Mouse (Mus musculus): ENCODE results near the gene Apip. TPM values are rescaled to one million over a fixed set of nuclear protein-coding genes. Genes with fewer than 3 reads are reported as not detected.

The Apip gene
- 10 to 100 TPM; 25.4 to 41.1 (median 26.0) TPM for polyA plus RNA-seq (2017; shearing (Covaris generic))

DNA sequence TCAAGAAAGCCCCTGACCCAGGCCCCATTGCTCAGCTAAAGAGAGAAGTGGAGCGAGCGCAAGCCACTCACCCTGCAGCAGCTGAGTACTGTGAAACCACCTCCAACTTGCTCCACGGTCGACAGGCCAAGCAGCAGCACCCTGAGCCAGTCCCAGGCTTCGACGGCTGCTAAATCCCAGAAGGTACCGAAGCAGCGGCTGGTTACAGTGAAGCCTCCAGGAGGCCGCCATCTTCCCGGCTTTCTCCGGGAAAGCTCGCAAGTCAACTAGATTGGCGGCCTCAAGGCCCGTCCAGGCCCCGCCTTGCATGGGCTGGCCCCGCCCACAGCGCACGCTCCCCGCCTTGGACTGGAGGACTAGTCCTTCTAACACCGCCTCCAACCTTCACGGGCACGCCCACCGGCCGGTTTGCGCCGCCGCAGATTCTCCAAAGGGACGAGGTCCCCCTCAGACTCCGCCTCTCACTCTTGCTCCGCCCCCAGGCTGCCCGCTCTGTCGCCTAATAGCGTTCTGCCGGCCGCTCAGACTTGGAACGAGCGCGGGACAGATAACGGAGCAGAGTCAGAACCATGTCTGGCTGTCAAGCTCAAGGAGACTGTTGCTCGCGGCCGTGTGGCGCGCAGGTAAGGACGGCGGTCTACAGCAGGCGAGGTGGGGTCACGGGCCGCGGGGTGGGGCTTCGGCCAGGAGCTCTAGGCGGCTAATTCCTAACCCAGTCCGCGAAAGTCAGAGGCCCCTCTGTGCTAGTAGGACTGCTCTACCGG lies at the start of gene Apip, which contains the start of gene Pdhx:
Gene Apip (plus strand): TSS at position 457 of the 764 bp plus-strand sequence.
Gene Pdhx (minus strand): TSS at position 295 of the 764 bp plus-strand sequence.
- peak; percentile 98 for ATAC-seq

DNA sequence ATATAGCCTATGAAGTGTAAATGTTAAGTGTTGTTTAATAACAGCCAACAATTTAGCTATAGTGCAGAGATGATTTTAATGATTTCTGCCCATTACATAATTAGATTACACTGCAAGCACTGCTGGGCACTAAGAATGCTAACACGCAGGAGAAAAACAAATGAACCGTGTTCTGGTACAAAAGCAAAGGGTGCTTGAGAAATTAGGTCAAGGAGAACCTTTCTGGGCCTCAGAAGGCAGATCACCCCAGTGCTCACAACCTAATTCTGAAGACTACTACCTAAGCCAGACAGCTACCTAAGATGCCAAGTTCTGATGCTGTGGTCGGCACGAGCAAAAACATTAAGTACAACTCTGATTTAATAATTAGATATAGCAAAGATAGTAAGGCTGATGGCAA lies 35.6 kb upstream of the Apip start:
- ATAC-seq = no peak

DNA sequence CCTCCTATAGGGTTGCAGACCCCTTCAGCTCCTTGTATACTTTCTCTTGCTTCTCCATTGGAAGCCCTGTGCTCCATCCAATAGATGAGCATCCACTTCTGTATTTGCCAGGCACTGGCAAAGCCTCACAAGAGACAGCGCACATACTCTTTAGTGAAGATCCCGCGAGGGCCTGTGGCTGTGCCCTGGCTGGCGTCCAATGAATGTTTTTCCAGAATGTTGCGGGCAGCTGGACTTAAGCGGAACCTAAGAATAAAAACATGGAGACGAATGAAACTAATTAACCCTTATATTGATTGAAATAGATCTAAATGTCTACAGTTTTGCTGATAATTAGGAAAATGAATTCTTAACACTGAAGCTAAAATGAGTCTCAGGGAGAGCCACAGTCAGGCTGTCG lies 32.6 kb upstream of the Apip start:
- ATAC-seq = no peak

DNA sequence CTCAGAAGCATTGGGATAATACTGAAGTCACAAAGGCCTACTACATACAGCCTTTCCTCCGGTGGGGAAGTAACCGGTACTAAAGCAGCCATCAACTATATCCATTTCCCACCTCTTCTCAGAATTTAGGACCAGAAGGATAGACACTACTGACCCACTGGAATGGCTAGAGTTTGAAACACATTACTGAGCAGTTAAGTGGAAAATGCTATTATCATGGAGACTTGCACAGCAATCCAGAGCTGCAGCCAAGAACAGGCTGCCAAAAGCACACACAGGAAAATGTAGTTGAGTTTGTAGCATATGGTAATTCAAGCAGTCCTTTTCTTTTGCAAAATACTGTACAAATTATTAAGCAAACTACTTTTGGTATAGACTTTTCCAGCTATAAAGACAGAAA lies 28.2 kb upstream of the Apip start:
- ATAC-seq = no peak

DNA sequence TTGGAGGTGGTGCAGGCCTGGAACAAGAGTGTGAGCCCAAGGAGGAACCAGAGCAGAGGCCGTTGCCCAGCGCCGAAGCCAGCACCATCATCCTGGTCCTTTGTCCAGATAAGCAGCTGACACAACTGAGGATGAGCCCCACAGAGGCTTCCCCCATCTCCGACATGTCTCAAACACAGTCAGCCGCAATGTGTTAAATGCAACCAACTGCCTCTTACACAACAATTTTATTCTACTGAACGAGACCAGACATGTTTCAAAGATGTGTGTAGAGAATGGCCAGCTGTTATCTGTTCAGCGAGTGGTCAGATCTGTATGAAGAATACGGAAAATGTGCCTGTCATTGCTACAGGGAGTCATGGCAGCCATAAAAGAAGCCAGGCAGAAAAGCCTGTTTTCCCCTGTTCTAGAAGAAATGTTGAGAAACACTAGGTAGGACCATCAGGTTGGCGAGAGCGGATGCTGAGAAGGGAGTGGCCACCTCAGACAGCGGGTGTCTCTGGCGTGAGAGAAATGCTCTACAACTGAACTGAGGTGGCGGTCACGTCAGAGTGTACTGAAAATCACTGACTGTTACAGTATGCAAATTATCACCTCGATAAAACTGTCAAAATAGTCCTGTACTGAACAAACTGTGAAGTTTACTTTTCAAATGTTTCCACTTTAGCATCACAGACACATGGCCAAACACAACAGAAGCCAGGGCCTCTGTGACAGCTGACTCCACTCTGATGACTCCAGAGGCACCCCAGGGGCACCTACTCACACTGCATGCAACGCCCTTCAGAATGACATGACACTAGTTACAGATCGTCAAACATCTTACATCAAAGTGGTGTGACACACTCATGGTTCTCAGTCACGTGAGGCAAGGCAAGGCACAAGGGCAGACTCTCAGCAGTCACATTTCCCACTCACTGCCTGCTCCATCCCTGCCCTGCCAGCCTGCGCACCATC lies 21.3 kb upstream of the Apip start:
- no peak for ATAC-seq

DNA sequence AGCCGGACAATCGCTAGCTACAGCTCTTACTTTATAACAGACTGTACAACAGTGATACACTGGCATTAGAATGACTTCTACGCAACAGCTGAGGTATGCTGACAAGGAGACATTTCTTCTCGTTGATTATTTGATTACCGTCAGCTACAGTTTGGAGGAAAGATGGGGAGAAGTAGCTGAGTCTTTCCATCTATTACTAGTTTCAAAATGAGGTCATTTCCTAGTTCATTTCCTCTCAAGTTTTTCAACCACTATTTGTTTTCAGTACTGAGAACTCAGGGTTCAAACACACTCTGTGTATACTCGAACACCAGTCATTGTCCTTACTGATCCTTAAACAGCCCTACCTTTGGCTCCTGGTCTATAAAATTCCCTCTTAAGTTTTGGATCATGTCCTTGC lies 17.7 kb upstream of the Apip start:
- no peak for ATAC-seq

DNA sequence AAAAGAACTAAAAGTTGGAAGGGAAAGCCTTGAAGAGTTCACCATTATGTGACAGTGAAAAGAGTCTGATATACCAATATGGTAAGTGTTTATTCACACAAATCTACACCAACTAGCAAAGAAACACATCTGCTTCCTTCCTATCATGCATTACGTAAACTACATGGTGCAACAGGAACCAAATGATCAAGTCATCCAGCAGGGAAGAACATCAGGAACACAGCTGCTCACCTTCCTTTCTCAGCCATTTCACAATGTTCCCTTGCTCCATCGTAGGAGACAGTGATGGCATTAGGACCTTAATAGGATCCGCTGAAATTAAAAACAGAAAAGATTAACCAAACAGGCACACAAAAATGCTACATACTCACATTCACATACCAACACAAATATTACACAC lies 15.2 kb upstream of the Apip start:
- ATAC-seq = no peak

DNA sequence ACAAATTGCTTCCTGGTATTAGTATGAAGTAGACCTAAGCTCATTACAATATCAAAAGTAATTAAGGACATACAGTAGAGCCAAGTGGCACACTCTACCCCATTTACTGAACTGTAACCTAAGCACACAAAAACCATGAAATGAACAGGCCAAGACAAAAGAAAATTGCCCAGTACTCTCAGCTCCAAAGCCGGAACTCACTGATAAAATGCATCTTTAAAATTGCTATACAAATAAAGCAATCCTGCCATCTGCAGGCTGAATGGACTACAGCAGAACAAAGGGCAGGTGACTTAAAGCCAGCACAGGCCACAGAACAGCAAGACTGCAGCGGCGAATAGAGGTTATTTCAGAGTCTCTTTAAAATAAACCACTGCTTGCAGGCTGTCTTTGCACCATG lies 10.6 kb upstream of the Apip start:
- peak; percentile 81 for ATAC-seq

DNA sequence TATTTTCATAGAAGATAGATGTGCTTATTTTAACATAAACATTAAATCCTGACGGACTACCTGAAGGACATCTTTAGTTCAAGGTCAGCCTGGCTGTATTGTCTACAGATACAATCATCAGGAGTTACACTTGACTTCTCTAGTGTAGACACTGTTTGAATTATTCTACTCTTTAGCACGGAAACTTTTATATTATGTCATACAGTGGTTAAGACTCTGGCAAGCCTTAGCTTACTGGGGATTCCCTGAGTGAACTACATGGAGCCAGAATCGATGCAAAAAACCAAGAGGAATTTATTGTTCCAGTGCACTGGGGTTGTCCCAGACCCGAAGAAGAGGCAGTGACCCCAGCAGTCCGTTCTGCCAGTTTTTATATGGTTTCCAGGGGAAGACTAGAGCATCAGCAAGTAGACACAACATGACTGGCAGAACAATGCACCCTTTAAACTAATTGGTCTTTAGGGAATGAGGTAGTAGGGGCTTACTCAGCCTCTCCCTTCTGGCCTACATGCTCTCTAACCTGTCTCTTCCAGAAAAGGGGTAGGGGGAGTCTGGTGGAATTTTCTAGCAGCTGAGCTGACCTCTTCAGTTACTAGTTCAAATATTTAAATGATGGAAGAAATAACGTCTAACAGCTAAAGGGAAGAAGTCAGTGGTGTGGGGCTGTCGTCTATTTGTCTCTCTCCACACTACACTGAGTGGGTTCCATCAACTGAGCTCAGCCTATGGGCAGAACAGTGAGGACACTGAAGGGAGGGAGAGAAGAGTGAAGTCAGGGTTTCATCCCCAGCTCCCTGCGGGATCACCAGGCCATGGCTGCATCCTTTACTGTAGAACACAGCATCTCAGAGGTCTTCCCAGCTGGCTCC lies 6.6 kb upstream of the Apip start:
- ATAC-seq = no peak

DNA sequence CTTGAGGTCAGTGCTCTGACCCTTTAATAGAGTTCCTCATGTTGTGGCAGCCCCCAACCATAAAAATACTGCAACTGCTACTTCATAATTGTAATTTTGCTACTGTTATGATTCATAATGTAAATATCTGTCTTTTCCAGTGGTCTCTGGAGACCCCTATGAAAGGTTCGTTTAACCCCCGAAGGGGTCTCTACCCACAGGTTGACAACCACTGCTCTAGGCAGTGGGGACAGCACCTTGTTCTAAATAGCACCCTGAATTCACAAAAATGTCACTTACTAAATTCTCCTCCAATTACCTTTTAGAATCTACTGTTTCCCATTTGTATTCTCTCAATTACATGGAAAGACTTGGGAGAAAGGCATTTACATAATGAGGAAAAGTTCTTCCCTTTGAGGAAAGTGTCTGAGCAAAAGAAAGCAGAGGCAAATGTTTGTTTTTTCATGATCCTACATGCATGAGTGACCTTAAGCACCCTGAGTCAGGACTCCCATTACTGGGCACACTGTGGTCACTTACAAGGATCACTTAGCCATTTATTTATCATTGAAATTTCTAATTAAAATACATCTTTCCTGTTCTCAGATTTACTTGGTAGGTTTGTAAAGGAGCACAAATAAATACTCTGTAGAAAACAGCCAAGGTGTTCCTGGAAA lies 5.8 kb upstream of the Apip start:
- no peak for ATAC-seq

DNA sequence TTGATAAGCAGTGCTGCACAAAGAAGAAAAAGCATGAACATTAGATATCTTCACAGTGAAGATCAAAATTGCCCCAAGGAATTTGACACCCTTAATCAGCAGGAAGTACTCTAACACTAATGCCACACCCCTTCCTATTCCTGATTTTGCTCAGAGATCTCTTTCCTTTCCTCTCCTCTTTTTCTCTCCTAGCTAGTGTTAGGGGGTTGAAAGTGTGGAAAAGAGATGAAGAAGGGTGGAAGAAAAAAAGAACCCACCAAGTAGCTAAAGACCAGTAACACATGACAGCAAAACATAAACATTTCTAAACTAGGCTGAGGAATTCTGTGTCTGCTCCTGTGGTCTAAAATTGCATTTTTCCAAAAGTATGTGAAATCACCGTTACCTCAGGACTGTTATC lies 4.9 kb upstream of the Apip start:
- ATAC-seq = no peak

DNA sequence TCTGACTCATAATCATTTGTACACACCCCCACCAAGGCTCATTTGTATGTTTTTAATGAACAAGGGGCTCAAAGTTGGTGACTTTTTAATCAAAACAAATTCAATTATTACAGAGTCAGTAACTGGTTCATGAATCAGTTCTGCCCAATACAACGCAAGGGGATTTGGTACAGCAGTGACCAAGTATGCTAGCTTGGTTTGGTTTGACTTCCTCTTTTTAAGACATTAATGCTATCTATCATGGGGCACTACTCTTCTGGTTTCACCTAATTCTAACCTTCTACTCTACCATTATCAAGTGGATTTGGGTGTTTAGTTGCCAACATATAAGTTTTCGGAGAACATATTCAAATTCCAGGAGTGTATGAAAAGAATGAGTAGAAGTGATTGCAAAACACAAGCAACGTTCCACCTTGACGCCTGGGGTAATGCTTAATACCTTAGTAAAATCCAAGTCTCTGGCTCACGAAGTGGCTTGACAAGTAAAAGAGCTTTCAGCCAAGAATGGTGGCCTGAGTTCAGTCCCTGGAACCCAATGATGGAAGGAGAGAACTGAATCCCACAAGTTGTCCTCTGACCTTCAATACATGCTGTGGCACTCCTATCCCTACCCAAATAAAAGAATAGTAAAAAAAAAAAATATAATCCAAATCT lies 3.6 kb upstream of the Apip start:
- ATAC-seq = no peak

DNA sequence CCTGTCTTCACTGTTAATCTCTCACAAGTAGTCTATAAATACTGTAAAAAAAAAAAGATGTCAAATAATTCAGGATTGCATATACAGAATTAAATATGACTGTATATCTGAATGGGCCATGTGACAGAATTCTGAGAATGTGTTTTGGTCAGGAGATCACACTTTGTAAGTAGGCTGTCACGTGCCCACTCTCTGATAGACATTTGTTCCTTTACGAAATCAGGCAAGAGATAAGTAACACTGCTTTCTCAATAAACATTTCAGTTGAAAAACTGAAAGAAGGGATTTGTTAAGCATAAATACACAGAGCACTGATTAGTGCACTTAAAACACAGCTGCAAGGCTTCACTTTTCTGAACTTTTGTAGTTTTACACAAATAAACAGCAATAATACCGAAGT lies 2.9 kb upstream of the Apip start:
- ATAC-seq = no peak

DNA sequence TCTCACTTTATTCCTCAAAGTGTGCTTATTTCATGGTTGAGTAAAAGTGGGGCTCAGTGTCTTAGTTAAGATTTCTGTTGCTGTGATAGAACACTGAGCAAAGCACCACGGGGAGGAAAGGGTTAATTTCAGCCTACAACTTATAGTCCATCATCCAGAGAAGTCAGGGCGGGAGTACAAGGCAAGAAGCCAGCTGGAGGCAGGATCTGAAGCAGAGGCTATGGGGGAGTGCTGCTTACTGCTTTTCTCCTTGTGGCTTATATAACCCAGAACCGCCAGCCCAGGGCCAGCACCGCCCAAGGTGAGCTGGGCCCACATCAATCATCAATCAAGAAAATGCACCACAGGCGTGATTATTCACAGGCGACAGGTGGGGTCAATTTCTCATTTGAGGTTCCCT lies 7.6 kb downstream of the Apip start:
- ATAC-seq = no peak

DNA sequence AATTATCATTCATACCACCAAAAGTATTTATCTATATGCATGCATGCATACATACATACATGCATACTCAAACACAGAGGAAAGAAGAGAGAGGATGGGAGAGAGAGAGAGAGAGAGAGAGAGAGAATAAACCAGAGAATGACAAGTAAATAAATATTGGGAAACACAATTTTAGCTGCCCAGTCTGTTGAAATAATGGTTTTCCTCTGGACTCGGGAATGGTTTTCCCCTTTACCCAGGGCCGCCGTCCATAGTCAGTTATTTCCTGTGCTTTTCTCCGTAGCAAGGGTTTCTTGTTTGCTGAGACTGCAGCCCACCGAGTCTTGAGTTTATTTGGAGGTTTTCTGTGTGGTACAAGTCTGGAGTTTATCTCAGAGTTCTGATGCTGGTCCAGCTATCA lies 8.2 kb downstream of the Apip start:
- no peak for ATAC-seq

DNA sequence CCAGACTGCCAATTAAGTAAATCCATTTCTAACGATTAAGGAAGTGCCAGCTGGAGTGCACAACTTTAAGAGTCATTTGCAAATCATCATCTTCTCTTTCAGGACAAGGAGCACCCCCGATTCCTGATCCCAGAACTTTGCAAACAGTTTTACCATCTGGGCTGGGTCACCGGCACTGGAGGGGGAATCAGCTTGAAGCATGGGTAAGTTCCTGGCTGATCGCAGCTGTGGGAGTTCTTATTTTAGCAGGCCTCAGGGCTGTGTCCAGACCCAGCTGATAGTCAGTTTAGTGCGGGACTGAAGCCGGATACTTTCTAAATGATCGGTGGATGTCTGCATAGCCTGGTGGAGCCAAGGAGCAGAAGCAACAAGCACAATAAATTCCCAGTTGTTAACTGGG lies 9.4 kb downstream of the Apip start:
- no peak for ATAC-seq

DNA sequence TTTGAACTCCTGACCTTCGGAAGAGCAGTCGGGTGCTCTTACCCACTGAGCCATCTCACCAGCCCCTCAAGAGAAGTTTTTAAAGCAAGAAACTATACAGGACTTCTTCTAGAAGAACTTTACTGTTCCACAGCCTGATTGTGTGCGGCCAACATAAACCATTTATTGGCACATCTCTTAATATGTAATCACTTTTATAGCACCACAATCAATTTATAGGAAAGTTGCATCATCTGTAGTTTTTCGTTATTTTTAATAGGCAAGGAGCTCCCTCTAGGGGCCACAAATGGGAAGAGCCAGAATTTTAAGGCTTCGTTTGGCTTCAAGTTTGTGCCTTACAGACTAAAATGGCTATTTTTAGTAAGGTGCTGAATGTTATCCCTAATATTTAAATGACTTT lies 11.0 kb downstream of the Apip start:
- peak; percentile 70 for ATAC-seq

DNA sequence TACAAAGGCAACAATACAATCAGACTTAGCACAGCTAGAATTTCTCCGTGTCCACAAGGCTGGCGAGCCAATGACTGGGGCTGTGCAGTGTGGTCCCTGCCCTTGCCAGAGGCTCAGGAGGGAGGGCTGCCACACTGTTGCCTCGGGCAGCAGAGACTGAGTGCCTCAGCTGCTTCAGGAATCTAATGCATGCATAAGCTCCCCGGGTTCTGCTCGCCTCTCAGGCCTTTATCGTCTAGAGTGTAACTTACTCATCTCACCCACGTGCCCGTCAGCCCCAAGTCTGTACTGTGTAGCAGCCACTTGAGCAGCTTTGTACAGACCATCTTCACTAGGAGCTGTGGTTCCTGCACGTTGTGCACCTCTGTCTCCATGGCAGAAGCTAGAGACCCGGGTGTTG lies 12.2 kb downstream of the Apip start:
- ATAC-seq = no peak

DNA sequence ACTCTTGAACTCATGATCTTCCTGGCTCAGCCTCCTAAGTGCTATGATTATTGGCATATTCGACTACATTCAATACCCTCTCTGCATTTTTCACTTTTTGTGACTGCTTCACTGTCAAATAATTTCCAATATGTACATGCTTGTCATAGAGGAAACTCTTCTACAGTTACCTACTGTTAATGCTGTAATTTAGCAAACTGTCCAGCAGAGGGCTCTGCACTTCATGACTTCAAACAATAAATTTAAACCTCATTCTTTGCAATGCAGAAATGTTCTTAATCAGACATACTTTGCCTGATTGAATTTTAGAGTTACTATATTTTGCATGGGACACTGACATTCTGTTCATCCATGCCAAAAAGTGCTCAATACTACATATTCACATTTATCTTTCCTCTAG lies 13.0 kb downstream of the Apip start:
- peak; percentile 51 for ATAC-seq

DNA sequence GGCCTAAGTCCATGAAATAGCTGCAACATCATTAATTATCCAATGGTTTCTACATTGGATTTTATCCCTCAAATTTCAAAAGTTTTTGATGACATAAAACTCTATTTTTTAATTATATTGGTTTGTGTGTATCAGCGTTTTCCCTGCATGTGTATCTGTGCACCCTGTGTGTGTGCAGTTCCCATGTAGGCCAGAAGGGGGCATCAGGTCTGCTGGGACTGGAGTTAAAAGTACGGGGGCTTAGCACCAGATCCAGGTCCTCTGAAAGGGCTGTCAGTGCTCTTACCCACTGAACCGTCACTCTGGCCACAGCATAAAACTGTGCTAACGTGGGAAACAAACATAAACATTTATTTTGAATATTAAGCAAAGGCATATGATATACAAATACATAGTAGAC lies 14.6 kb downstream of the Apip start:
- no peak for ATAC-seq

DNA sequence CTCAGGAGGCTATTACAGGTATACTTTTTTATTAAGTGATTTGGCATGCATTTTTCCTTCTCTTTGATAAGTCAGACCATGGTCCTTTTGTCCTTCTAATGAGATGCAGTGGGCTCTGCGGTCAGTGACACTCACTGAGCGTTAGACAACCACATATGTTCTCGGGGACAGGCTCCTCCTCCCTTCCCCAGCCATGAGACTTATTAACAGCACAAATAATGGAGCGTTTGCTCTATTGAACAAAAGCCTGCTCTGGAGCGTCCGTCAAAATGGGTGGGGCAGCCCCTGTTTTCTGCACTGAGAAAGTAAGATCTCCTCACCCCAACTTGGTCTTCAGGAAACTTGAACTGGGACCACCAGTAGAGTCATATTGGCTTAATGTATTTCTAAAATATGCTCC lies 16.0 kb downstream of the Apip start:
- no peak for ATAC-seq

DNA sequence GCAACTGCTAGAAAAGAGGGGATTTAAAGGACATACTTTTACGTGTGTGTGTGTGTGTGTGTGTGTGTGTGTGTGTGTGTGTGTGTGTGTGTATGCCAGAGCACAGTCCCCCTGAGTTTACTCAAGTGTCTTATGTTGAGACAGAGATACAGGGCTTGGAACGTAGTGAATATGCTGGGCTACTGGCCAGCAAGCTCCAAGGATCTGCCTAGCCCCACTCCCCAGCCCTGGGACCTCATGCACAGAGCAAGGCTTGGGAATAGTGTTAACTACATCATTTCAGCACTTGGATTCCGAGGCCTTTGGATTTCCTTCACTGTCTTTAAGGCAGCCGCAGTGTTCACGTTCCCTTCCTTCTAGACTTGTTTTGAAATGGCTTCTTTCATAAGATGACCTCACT lies 29.1 kb downstream of the Apip start:
- ATAC-seq = no peak

All from inflammation-experienced regulatory T-cells, adult 6 months (primary cell).